Mouse (Mus musculus): ENCODE results near the gene Fbxo45. TPM values are rescaled to one million over a fixed set of nuclear protein-coding genes. Genes with fewer than 3 reads are reported as not detected.
A peak's percentile ranks its signal among the peaks of the same experiment; 100 is the strongest.
"Not testable (repeated sequence)": the region's sequence is repeated elsewhere in the genome, so short reads cannot be mapped to it uniquely, and the experiment has no call there.

Gene Fbxo45
- total RNA-seq (2014; fragmentation: Nextera tagmentation) (17.3 and 20.0 TPM in 2 replicates), total RNA-seq (2017) (19.4 and 26.9 TPM in 2 replicates)

DNA sequence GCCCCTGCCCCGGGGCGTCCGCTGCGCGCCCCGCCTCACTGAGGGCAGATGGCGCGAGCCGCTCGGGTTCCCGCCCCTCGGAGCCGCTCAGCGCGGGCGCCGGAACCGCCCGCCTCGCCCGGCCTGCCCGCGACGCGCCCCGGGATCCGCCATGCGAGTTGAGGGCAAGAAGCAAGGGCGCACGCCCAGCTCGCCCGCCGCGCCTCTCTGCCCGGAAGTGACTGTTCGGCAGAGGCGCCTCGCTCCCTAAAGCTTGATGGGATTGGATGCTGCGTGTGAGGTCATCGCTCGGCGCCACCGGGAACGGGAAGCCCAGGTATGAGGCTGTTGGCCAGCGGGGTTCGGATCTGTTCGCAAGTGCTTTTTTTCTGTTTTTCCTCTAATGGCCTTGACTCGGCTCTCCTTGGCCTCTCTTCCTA, at the start of gene Fbxo45, which contains the start of gene Wdr53:
Fbxo45 (minus strand) TSS at position 207 of the 419 bp plus-strand sequence.
Wdr53 (plus strand) TSS at position 276 of the 419 bp plus-strand sequence.
- ATAC-seq (replicated peaks; ENCODE audit: low FRiP score, low TSS enrichment, poor library complexity, severe bottlenecking): peak; percentile 97

GRCm38 (mm10) chr16:32291821-32292220, 44.9 kb upstream of the Fbxo45 start:
- ATAC-seq (replicated peaks; ENCODE audit: low FRiP score, low TSS enrichment, poor library complexity, severe bottlenecking): no peak

DNA sequence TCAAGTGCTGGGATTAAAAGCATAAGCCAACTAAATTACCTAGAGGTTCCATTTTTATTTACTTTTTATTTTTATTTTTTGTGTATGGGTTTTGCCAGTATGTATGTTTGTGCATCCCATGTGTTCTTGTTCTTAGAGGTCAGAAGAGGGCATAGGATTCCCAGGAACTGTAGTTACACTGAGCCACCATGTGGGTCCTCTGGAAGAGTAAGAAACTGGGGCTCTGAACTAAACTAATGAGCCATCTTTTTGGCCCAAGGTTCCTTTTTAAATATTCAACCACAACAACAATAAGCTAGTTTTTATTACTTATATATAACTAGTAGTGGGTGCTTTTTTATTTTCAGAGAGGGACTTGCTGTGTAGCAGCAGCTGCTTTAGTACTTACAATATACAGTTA, 35.6 kb upstream of the Fbxo45 start:
- no peak for ATAC-seq (replicated peaks; ENCODE audit: low FRiP score, low TSS enrichment, poor library complexity, severe bottlenecking)

DNA sequence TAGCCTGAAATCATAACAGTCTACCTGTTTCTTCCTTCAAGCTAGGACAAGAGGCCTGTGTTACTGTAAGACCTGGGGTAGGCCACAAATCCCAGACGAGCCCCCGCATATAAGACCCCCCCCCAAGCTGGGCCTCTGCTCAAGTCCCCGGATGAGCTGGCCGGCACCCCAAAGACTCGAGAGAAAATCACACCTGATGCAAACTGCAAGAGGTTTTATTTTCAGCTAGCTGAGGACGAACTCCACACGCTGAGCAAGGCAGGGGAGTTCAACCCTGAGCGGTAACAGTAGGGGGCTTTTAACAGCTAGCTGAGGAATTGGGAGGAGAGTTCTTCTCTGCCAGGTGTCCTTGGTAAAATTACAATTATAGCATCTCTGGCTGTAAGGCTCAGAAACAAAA, 33.3 kb upstream of the Fbxo45 start:
- no peak for ATAC-seq (replicated peaks; ENCODE audit: low FRiP score, low TSS enrichment, poor library complexity, severe bottlenecking)

DNA sequence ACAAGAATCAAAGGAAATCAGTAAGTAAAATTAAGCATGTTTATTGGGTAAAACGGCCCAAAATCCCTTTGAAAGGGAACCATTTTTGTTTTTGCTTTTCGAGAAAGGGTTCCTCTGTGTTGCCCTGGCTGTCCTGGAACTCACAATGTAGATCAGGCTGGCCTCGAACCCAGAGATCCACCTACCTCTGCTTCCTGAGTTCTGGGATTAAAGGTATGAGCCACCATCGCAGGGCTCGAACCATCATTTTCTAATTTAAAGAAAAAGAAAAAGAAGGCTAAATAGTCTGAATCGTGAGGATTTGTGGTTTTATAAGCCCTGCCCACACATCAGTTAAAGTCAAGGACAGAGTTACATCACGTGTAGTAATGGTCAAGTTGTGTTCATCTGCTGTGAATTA, 31.4 kb upstream of the Fbxo45 start:
- no peak for ATAC-seq (replicated peaks; ENCODE audit: low FRiP score, low TSS enrichment, poor library complexity, severe bottlenecking)

GRCm38 (mm10) chr16:32277308-32278256, 30.6 kb upstream of the Fbxo45 start, which contains the start of gene Rnf168:
Gene Rnf168, plus strand, starts transcription at chr16:32277459.
- peak; percentile 90 for ATAC-seq (replicated peaks; ENCODE audit: low FRiP score, low TSS enrichment, poor library complexity, severe bottlenecking)

DNA sequence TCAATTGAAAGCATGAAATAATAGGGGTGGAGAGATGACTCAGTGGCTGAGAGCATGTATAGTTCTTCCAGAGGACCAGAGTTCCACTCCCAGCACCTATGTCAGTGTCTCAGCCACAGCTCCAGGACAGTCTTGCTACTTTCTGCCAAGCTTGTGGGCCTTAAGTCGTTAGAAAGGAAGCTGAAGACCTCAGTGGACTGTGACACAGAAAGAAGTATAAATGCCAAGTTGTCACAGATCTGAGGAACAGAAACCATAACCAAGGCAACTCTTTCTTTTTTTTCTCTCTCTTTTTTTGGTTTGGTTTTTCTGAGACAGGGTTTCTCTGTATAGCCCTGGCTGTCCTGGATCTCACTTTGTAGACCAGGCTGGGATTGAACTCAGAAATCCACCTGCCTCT, 28.9 kb upstream of the Fbxo45 start:
- no peak for ATAC-seq (replicated peaks; ENCODE audit: low FRiP score, low TSS enrichment, poor library complexity, severe bottlenecking)

DNA sequence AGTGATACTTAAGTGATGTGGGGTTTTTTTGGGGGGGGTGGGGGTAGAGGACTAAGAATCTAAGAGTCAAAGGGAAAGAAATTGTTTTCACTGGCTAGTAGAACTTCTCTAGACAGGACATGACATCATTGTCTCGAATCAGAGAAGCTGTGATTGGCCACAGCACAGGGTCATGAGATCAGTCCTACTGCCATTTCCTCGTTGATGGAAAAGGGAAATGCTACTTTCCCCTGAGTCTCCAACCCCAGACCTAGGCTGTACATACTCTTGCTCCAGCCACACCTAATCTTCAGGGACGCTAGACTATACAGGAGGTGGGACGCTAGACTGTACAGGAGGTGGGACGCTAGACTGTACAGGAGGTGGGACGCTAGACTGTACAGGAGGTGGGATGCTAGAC, 28.1 kb upstream of the Fbxo45 start:
- no peak for ATAC-seq (replicated peaks; ENCODE audit: low FRiP score, low TSS enrichment, poor library complexity, severe bottlenecking)

- no peak for ATAC-seq (replicated peaks; ENCODE audit: low FRiP score, low TSS enrichment, poor library complexity, severe bottlenecking)
Measured at GRCm38 (mm10) chr16:32273338-32273737, 26.4 kb upstream of the Fbxo45 start.

DNA sequence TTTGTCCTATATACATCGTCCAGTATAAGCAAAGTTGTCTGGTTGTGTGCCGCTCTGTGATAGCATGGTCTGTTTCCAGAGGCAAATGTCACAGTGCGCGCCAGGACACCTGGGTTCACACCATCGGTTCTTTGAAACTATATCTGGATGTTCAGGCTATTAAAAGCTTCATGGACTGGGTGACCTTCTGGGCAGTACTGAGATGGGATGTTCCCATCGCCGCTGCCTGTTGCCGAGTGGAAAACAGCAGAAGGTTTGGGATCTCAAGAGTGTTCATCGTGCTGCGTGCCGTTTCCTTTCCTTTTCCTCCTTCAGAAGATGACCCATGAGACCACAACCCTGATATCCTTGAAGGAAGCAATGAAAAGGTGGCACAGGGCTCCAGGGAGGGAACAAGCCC, 24.3 kb upstream of the Fbxo45 start, which contains the start of gene Smco1:
Smco1 (plus strand) TSS at position 178 of the 400 bp plus-strand sequence.
- no peak for ATAC-seq (replicated peaks; ENCODE audit: low FRiP score, low TSS enrichment, poor library complexity, severe bottlenecking)

GRCm38 (mm10) chr16:32264225-32264624, 17.3 kb upstream of the Fbxo45 start:
- ATAC-seq (replicated peaks; ENCODE audit: low FRiP score, low TSS enrichment, poor library complexity, severe bottlenecking): not testable (repeated sequence)

DNA sequence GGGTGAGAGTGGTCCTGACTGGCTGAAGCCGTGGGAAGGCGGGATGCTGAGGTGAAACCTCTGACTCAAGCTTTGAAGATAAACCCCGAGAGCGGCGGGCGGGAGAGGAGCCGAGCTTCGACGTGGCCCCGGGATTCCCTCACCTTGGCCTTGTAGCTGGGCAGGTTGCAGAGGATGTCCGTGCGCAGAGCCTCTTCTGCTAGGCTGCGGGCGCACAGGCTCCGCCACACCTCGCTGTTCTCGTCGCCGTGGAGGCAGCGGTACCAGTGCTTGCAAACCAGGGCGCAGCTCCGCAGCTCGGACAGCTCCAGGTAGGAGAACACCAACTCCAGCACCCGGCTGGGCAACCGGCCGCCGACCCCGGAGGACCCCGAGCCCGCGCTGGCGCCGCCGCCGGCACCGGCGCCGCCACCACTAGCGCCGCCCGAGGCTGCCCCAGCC, 587 bp downstream of the Fbxo45 start:
- ATAC-seq (replicated peaks; ENCODE audit: low FRiP score, low TSS enrichment, poor library complexity, severe bottlenecking): peak; percentile 29

GRCm38 (mm10) chr16:32243901-32244300, 3.1 kb downstream of the Fbxo45 start:
- ATAC-seq (replicated peaks; ENCODE audit: low FRiP score, low TSS enrichment, poor library complexity, severe bottlenecking): no peak

- ATAC-seq (replicated peaks; ENCODE audit: low FRiP score, low TSS enrichment, poor library complexity, severe bottlenecking): no peak
Measured at GRCm38 (mm10) chr16:32239428-32240312, 7.3 kb downstream of the Fbxo45 start.

- ATAC-seq (replicated peaks; ENCODE audit: low FRiP score, low TSS enrichment, poor library complexity, severe bottlenecking): no peak
Measured at GRCm38 (mm10) chr16:32237930-32238680, 8.9 kb downstream of the Fbxo45 start.

- ATAC-seq (replicated peaks; ENCODE audit: low FRiP score, low TSS enrichment, poor library complexity, severe bottlenecking): peak; percentile 61; the same call in 1 of the 2 replicates
Measured at GRCm38 (mm10) chr16:32232050-32232449, 14.9 kb downstream of the Fbxo45 start.

DNA sequence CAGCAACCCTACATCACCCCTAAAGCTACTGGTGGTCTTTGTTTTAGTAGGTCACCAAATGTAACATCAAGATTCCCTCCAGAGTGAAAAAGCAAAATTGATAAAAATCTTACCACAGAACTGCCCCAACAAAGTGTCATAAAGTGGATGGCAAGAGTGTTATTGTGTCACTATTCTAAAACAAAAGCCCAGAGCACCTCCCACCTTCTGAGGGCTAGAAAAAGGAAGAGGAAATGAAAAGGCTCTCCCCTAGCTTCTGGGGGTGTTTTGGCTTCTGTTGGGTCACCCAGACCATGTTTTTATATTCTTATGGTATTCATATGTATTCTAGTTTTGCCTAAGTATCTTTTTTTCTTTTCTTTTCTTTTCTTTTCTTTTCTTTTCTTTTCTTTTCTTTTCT, 24.6 kb downstream of the Fbxo45 start:
- ATAC-seq (replicated peaks; ENCODE audit: low FRiP score, low TSS enrichment, poor library complexity, severe bottlenecking): no peak

DNA sequence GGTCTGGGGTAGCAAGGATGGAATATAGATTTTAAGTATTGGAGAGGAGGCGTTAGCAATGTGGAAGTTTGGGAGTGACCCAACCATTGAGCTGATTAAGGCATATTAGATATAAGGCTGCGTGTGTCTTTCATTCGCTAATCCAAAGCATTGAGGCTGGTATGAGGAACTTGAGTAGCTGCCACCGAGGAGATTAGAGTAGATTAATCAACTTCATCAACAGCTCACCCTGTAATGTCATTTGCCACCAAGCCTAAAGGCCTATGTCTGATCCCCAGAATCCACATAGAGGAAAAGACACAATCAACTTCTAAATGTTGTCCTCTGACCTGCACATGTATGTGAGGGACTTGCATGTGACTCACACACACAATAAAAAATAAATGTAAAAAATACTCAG, 25.2 kb downstream of the Fbxo45 start:
- ATAC-seq (replicated peaks; ENCODE audit: low FRiP score, low TSS enrichment, poor library complexity, severe bottlenecking): no peak

All from megakaryocyte-erythroid progenitor cell, adult 5-6 weeks (primary cell).